Mouse (Mus musculus) myocyte (in vitro differentiated cells): ENCODE data around the gene Kctd2. TPM values are rescaled to one million over a fixed set of nuclear protein-coding genes. Genes with fewer than 3 reads are reported as not detected.

Experiments used
- H3K27me3 ChIP-seq: one replicate; pipeline ENCODE4 v1.6.1; 2011; ENCODE audit not compliant: control insufficient read depth, insufficient read depth, insufficient read length
- H3K36me3 ChIP-seq: one replicate; pipeline ENCODE4 v1.6.1; 2011; ENCODE audit not compliant: control insufficient read depth, insufficient read depth
- H3K4me2 ChIP-seq: one replicate; pipeline ENCODE4 v1.6.1; 2011; ENCODE audit warnings: low read depth, control low read depth
- H3K4me3 ChIP-seq: one replicate; pipeline ENCODE4 v1.5.1; 2011; ENCODE audit warnings: mild to moderate bottlenecking, control low read depth, moderate library complexity
- H3K79me2 ChIP-seq: one replicate; pipeline ENCODE4 v1.6.1; 2011; ENCODE audit not compliant: control insufficient read depth, insufficient read depth
- H3ac ChIP-seq: one replicate; pipeline ENCODE4 v1.6.1; 2011; ENCODE audit not compliant: control insufficient read depth, insufficient read length
- CEBPB ChIP-seq: IDR thresholded peaks from 2 replicates; pipeline ENCODE4 v1.6.1; 2011; ENCODE audit warnings: mild to moderate bottlenecking, moderate library complexity; ENCODE audit not compliant: poor library complexity, insufficient read depth, severe bottlenecking
- E2F4 ChIP-seq: IDR thresholded peaks from one replicate; pipeline ENCODE4 v1.6.1; 2011; ENCODE audit warnings: mild to moderate bottlenecking, control low read depth, moderate library complexity; ENCODE audit not compliant: insufficient read depth
- MAX ChIP-seq: IDR thresholded peaks from one replicate; pipeline ENCODE4 v1.6.1; 2011; ENCODE audit warnings: low read depth, mild to moderate bottlenecking, control low read depth
- MYOD1 ChIP-seq, 3 experiments: IDR thresholded peaks; one replicate each; pipeline ENCODE4 v1.6.1; 2011; ENCODE audit warnings: control low read depth in 2 of 3, low read depth in 2 of 3, mild to moderate bottlenecking in 2 of 3, moderate library complexity in 1 of 3; ENCODE audit not compliant: insufficient read length in 2 of 3, control insufficient read depth in 1 of 3
- MYOG ChIP-seq, 3 experiments: IDR thresholded peaks; one replicate each; pipeline ENCODE4 v1.6.1; 2011; ENCODE audit warnings: control low read depth in 2 of 3, low read depth in 2 of 3, mild to moderate bottlenecking in 2 of 3; ENCODE audit not compliant: insufficient read length in 2 of 3, control insufficient read depth in 1 of 3, insufficient read depth in 1 of 3
- POLR2A ChIP-seq: IDR thresholded peaks from one replicate; pipeline ENCODE4 v1.6.1; 2011; ENCODE audit warnings: low read depth, mild to moderate bottlenecking, control low read depth, moderate library complexity; ENCODE audit not compliant: insufficient read length
- POLR2AphosphoS2 ChIP-seq: IDR thresholded peaks from one replicate; pipeline ENCODE4 v1.6.1; 2011; ENCODE audit warnings: low read depth, control low read depth; ENCODE audit not compliant: insufficient read length
- REST ChIP-seq: IDR thresholded peaks from one replicate; pipeline ENCODE4 v1.6.1; 2011; ENCODE audit warnings: mild to moderate bottlenecking, control low read depth, moderate library complexity; ENCODE audit not compliant: insufficient read depth, insufficient read length
- SRF ChIP-seq: IDR thresholded peaks from one replicate; pipeline ENCODE4 v1.6.1; 2011; ENCODE audit warnings: low read depth; ENCODE audit not compliant: control insufficient read depth, insufficient read length
- TCF12 ChIP-seq: IDR thresholded peaks from one replicate; pipeline ENCODE4 v1.6.1; 2011; ENCODE audit warnings: mild to moderate bottlenecking, control low read depth; ENCODE audit not compliant: poor library complexity, insufficient read depth, severe bottlenecking
- TCF3 ChIP-seq: IDR thresholded peaks from one replicate; pipeline ENCODE4 v1.6.1; 2011; ENCODE audit warnings: low read depth, control low read depth; ENCODE audit not compliant: insufficient read length
- USF1 ChIP-seq: IDR thresholded peaks from one replicate; pipeline ENCODE4 v1.6.1; 2011; ENCODE audit warnings: low read depth, mild to moderate bottlenecking, control low read depth, moderate library complexity
- polyA plus RNA-seq: library from polyadenylated mRNA; unstranded; fragments of >200 nt; fragmentation: generic; extraction: Trizol; gene quantifications from one replicate; pipeline ENCODE4 v1.2.1, GENCODE M21; 2012; ENCODE audit warnings: missing spikeins

Kctd2 gene
- polyA plus RNA-seq, 1 experiment, result 27.3 TPM

DNA sequence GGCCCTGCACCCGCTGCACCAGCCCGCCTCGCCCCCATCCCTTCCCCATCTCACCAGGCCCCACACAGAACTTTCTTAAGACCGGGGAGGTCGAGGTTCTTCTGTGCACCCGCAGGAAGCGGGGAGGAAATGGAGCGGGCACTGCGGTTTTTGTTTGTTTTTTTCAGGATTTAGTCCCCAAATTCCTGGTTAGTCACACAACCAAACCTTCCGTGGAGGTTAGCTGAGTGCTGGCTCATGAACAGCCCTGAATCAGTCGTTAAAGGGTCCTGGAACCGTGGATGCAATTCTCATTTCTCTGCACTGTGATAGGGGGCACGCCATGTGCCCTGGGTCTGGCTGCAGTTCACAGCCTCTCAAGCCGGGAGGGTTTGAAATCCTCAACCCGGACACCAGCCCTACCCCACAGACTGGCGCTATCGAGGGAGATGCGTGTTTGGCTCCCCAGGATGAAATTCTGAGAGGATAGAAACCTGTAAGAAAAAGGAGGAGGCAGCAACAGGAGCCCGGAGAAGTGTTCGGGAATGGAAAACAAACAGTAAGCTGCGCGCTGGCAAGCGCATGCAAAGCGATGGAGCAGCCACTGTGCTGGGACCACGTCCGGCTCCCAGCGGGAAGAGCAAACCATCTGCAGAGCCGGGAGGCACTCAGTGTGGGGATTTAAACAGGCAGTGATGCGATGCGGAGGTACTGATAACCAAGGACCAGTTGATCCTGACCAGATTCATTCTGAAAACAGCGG is 15.8 kb downstream of the Kctd2 start:
- TF ChIP-seq MAX (no peak), MYOD1 (IDR thresholded peaks at IDR 0.05; ENCODE audit: control insufficient read depth in 1 of 3, insufficient read length in 2 of 3, low read depth in 2 of 3) (no peak), TCF3 (no peak), SRF (no peak), POLR2A (no peak), TCF12 (no peak), USF1 (no peak), REST (no peak), E2F4 (no peak), CEBPB (no peak), POLR2AphosphoS2 (no peak)
- Histone ChIP-seq H3ac (no peak overlapping the region), H3K36me3 (peaks cover 4% of the 10 kb centered on the region), H3K79me2 (no peaks in the 10 kb centered on the region), H3K27me3 (no peaks in the 10 kb centered on the region), H3K4me3 (no peak overlapping the region), H3K4me2 (no peak overlapping the region)

DNA sequence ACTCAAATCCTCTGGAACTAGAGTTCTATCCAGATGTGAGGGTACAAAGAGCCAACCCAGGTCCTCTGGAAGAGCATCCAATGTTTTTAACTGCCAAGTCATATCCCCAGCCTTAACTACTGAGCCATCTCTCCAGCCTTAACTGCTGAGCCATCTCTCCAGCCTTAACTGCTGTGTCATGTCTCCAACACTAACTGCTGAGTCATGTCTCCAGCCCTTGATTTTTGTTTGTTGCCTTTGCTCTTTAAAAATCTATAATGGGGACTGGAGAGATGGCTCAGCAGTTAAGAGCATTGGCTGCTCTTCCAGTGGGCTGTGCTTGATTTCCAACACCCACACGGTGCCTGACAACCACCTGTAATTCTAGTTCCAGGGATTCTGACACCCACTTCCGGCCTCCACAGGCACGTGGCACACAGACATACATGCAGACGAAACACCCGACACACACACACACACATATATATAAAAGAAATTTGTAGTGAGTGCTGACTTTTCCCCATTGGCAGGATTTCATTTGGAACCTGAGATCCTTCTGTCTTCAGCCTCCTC is 17.7 kb downstream of the Kctd2 start:
- no peaks in the 10 kb centered on the region for H3K36me3 ChIP-seq
- H3K79me2 ChIP-seq, result no peaks in the 10 kb centered on the region
- H3K27me3 ChIP-seq, result no peaks in the 10 kb centered on the region
- no peak overlapping the region for H3K4me2 ChIP-seq
- H3K4me3 ChIP-seq, result no peak overlapping the region
- TF ChIP-seq TCF3 (no peak), MYOG (IDR thresholded peaks at IDR 0.05; ENCODE audit: control insufficient read depth in 1 of 3, insufficient read depth in 1 of 3, insufficient read length in 2 of 3, low read depth in 2 of 3) (no peak), REST (no peak), MYOD1 (IDR thresholded peaks at IDR 0.05; ENCODE audit: control insufficient read depth in 1 of 3, insufficient read length in 2 of 3, low read depth in 2 of 3) (no peak), CEBPB (no peak), TCF12 (no peak), USF1 (no peak), POLR2AphosphoS2 (no peak)
- no peak overlapping the region for H3ac ChIP-seq

DNA sequence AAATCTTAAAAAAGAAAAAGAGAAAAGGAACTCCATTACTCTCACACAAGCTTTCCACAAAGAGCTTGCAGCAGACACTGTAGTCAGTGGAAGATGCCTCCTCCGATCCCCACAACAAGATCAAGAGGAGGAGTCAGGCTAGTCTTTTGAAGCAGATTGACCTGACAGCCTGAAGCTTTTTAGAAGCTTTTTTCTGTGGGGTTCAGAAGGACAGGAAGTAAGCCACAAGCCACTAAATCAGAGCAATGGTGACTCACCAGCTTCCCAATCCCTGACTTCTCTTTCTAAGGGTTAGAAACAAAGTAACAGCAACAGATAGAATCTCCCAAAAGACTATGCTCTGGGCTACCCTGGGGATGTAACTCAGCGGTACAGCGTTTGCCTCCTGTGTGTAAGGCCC is 19.4 kb downstream of the Kctd2 start:
- Histone ChIP-seq H3K79me2 (no peaks in the 10 kb centered on the region), H3K4me3 (no peak overlapping the region), H3ac (no peak overlapping the region), H3K36me3 (no peaks in the 10 kb centered on the region), H3K27me3 (no peaks in the 10 kb centered on the region), H3K4me2 (no peak overlapping the region)
- no peak for TF ChIP-seq USF1

DNA sequence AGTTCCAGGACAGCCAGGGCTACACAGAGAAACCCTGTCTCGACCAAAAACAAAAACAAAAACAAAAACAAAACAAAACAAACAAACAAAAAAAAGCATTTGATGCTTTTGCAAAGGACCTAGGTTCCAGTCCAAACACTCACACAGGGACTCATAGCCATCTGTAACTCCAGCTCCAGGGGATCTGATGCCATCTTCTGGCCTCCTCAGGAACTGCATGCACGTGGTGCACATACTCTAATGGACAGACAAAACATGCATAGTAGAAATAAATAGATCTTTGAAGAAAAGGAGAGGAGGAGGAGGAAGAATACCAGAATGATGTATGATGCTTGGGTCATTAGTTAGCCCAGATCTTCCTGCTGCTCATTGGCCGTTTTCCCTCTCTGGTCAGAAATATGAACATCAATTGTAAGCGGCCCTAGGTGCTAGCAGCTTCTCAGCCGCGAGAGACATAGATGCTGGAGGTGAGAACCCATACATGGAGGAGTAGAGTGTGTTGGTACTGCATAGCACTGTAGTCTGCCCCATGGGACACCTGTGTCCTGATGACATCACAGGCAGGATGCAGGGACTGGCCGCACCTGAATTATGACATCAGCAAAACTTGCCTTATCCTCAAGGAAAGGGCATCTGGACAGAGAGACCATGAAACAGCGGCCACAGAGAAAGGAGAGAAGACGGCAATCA is 20.1 kb downstream of the Kctd2 start, which contains the start of gene Trim80:
TSS of gene Trim80 (plus strand) at position 640 of the 690 bp plus-strand sequence.
- Histone ChIP-seq H3K27me3 (no peaks in the 10 kb centered on the region), H3ac (no peak within 1 kb of the TSS), H3K4me2 (no peak within 1 kb of the TSS), H3K36me3 (no peaks in the 10 kb centered on the region), H3K4me3 (no peak within 1 kb of the TSS), H3K79me2 (no peaks in the 10 kb centered on the region)
- no peak for TF ChIP-seq TCF12
- TF ChIP-seq MYOG (IDR thresholded peaks at IDR 0.05; ENCODE audit: control insufficient read depth in 1 of 3, insufficient read depth in 1 of 3, insufficient read length in 2 of 3, low read depth in 2 of 3), result no peak
- no peak for TF ChIP-seq TCF3
- no peak for TF ChIP-seq MYOD1 (IDR thresholded peaks at IDR 0.05; ENCODE audit: control insufficient read depth in 1 of 3, insufficient read length in 2 of 3, low read depth in 2 of 3)
- TF ChIP-seq POLR2AphosphoS2, result no peak
- no peak for TF ChIP-seq REST
- no peak for TF ChIP-seq USF1
- TF ChIP-seq POLR2A, result no peak
- TF ChIP-seq MAX, result no peak
- TF ChIP-seq SRF, result no peak
- no peak for TF ChIP-seq E2F4
- TF ChIP-seq CEBPB, result no peak

DNA sequence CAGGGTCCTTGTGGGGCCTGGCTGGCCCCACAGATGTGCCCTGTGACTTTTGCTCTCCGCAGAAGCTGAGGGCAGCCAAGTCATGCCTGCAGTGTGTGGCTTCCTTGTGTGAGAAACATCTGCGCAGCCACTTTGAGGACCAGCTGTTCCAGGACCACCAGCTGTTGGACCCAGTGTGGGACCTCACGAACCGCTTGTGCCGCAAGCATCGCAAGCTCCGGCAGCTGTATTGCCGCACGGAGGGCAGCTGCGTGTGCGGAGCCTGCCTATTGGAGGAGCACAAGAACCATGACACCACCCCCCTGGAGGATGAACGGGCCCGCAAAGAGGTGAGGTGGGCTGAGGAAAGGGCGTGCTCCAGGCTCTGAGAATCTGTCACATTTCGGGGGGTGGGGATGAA is 21.5 kb downstream of the Kctd2 start:
- TF ChIP-seq MAX, result no peak
- TF ChIP-seq TCF3, result no peak
- TF ChIP-seq POLR2A, result no peak
- Histone ChIP-seq H3K36me3 (no peaks in the 10 kb centered on the region), H3K4me2 (no peak overlapping the region), H3ac (no peak overlapping the region), H3K4me3 (no peak overlapping the region), H3K79me2 (no peaks in the 10 kb centered on the region), H3K27me3 (no peaks in the 10 kb centered on the region)
